Mouse (Mus musculus) kidney, adult 2 months (tissue): Measurements from ENCODE around the gene Timeless.
A peak's percentile ranks its signal among the peaks of the same experiment; 100 is the strongest.

Experiments used
- CTCF ChIP-seq: fragments of 200-500 bp; conservative IDR thresholded peaks from 2 replicates; pipeline ENCODE4 v1.5.1; 2011; ENCODE audit warnings: low read depth, mild to moderate bottlenecking, control low read depth, low read length, moderate library complexity, mixed read lengths; ENCODE audit not compliant: insufficient read depth, insufficient read length
- POLR2A ChIP-seq: fragments of 200-500 bp; IDR thresholded peaks from one replicate; pipeline ENCODE4 v1.6.1; 2011; ENCODE audit warnings: low read depth, low read length, control low read depth

- no peak for TF ChIP-seq POLR2A
- TF ChIP-seq CTCF, result peak; percentile 66
These were observed 52.0 kb downstream of the Timeless start for GRCm38 (mm10) chr10:128283604-128284579.
